Mouse (Mus musculus): Measurements from ENCODE around the gene Col1a1. TPM values are rescaled to one million over a fixed set of nuclear protein-coding genes. Genes with fewer than 3 reads are reported as not detected.

The Col1a1 gene
- polyA plus RNA-seq, 1 experiment from 2014 or later: 37.8 TPM

DNA sequence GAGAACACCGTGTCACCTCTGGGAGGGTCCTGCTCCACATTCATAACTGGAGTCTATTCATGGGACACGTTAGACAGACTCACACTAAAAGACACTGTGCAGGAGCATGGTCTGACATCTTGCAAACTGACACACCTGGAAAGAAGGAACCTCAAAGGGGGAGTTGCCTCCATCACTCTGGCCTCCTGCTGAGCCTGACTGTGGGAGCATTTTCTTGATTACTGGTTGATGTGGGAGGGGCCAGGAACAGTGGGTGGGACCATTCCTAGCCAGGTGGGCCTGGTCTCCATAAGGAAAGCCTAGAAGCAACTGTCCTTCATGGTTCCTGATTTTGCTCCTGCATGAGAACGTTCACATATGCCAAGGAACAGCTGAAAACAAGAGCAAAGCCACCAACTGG, 23.5 kb upstream of the Col1a1 start:
- 56% methylated on average over 3 of the region's 3 CpGs for WGBS (ENCODE audit: insufficient replicate concordance)

DNA sequence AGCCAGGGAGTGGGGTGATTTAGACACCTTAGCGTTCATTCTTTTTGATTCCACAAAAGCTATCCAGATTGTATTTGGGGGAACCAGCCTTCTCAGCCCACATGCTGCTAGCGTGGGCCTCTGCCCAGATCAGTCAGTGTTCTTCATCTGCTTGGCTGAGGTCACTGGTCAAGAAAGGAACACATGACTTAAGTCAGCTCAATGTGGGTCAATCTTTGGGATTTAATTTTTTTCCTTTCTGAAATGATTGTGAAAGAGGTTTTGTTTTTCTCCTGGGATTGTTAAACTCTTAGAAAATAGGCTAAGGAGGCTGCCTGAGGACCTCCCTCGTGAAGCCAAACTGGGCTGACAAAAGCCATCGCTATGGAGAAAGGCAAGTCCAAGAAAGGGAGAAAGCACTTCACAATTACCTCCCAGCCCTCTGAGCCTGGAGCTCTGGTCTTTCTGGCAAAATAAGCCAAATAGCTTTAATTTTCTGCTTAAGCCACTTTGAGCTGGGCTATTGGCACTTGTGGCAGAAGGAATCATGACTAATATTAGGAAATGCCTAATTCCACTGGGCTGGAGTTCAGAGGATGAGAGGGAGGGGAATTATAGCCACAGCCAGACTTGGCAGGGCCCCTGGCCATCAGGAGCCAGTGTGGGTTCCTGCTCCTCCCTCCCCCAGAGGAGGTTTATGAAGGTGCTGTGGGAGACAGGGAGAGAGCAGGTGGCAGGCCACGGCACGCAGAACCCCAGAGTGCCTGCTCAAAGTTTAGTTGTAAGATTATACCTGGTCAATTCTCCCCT, 22.5 kb upstream of the Col1a1 start:
- H3K36me3 ChIP-seq (replicated peaks; ENCODE audit: insufficient read depth, low read length): no peaks in the 10 kb centered on the region
- no peak overlapping the region for H3K4me3 ChIP-seq (ENCODE audit: low read depth, low read length)
- no peak overlapping the region for H3K4me2 ChIP-seq (ENCODE audit: low read depth, low read length)
- no peaks in the 10 kb centered on the region for H3K4me1 ChIP-seq (ENCODE audit: insufficient read depth)
- H3K27ac ChIP-seq (ENCODE audit: low read depth): no peak overlapping the region
- H3K9ac ChIP-seq (replicated peaks): no peak overlapping the region
- DNase-seq: no peak
- WGBS (ENCODE audit: insufficient replicate concordance): 69% methylated on average over 6 of the region's 6 CpGs
- no peaks in the 10 kb centered on the region for H3K27me3 ChIP-seq (ENCODE audit: insufficient read depth, low read length)
- TF ChIP-seq EP300 (IDR thresholded peaks at IDR 0.05; ENCODE audit: low read depth) (no peak), CTCF (IDR thresholded peaks at IDR 0.05; ENCODE audit: low read depth) (no peak)
- no peak for ATAC-seq
- H3K9me3 ChIP-seq (ENCODE audit: low read length): no peaks in the 10 kb centered on the region

More for the DNA sequence above, 23.5 kb upstream of the Col1a1 start:
- Histone ChIP-seq H3K9me3 (ENCODE audit: low read length) (no peaks in the 10 kb centered on the region), H3K27ac (ENCODE audit: low read depth) (no peak overlapping the region), H3K9ac (replicated peaks) (no peak overlapping the region), H3K4me3 (ENCODE audit: low read depth, low read length) (no peak overlapping the region), H3K4me1 (ENCODE audit: insufficient read depth) (no peaks in the 10 kb centered on the region), H3K27me3 (ENCODE audit: insufficient read depth, low read length) (no peaks in the 10 kb centered on the region), H3K4me2 (ENCODE audit: low read depth, low read length) (no peak overlapping the region), H3K36me3 (replicated peaks; ENCODE audit: insufficient read depth, low read length) (no peaks in the 10 kb centered on the region)
- ATAC-seq (no peak), DNase-seq (no peak)
- TF ChIP-seq CTCF (IDR thresholded peaks at IDR 0.05; ENCODE audit: low read depth): no peak
- TF ChIP-seq EP300 (IDR thresholded peaks at IDR 0.05; ENCODE audit: low read depth): no peak

DNA sequence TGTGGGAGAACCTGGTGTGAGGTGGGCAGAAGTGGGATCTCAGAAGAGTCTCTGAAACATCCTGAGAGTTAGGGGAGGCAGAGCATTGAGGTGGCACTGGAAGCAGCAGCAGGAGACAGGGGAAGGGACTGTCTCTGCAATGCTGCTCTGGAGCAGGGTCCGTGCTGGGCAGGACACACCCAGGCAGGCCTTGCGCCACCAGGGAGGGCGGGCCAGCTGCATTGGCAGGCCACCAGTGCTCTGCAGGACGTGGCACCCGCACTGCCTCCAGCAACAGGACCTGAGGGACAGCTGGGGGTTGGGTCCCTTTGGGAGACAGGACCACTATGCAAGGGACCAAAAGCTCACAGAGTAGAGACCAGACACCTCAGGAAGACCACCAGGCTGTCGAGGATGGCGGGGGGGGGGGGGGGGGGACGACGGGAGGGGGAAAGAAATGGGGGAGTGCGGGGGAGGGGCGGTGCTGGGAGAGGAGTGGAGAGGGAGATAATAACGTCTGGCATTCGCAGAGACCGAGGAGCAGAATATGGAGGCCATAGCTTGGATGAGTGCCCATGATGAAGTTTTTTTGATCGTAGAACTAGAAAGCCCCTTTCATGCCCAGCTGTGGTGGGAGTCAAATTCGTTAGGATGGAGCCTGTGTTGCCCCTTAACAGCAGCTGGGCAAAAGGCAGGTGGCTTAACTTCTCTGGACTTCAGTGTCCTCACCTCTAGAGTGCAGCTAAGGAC, 20.2 kb upstream of the Col1a1 start:
- no peak for ATAC-seq
- Histone ChIP-seq H3K9ac (replicated peaks) (no peak overlapping the region), H3K36me3 (replicated peaks; ENCODE audit: insufficient read depth, low read length) (no peaks in the 10 kb centered on the region), H3K4me3 (ENCODE audit: low read depth, low read length) (no peak overlapping the region), H3K9me3 (ENCODE audit: low read length) (no peaks in the 10 kb centered on the region), H3K4me2 (ENCODE audit: low read depth, low read length) (no peak overlapping the region), H3K27ac (ENCODE audit: low read depth) (no peak overlapping the region), H3K4me1 (ENCODE audit: insufficient read depth) (no peaks in the 10 kb centered on the region), H3K27me3 (ENCODE audit: insufficient read depth, low read length) (no peaks in the 10 kb centered on the region)
- peak; percentile 60 for DNase-seq
- WGBS (ENCODE audit: insufficient replicate concordance): 32% methylated on average over 12 of the region's 16 CpGs
- no peak for TF ChIP-seq CTCF (IDR thresholded peaks at IDR 0.05; ENCODE audit: low read depth)
- no peak for TF ChIP-seq EP300 (IDR thresholded peaks at IDR 0.05; ENCODE audit: low read depth)

DNA sequence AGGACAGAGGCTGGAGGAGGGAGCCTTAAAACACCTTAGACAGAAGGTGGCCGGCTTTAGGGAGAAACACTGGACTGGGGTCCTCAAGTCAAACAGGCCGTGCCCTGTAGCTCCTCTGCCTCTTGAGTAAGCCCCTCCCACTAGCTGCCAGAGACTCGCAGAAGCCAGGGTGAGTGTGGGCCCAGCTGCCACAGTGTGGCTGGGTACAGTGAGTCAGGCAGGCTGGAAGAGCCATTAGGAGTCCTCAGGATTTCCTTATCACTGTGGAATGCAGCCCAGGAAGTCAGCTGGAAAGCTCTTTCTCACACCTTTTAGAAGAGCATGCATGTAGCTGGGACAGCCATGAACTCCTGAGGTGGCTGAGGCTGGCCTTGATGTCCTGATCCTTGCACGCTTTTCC, 19.5 kb upstream of the Col1a1 start:
- 32% methylated on average over 4 of the region's 4 CpGs for WGBS (ENCODE audit: insufficient replicate concordance)
- H3K9me3 ChIP-seq (ENCODE audit: low read length): no peaks in the 10 kb centered on the region
- no peak overlapping the region for H3K4me3 ChIP-seq (ENCODE audit: low read depth, low read length)
- no peak overlapping the region for H3K27ac ChIP-seq (ENCODE audit: low read depth)
- no peaks in the 10 kb centered on the region for H3K36me3 ChIP-seq (replicated peaks; ENCODE audit: insufficient read depth, low read length)
- no peaks in the 10 kb centered on the region for H3K27me3 ChIP-seq (ENCODE audit: insufficient read depth, low read length)
- H3K4me1 ChIP-seq (ENCODE audit: insufficient read depth): no peaks in the 10 kb centered on the region
- TF ChIP-seq EP300 (IDR thresholded peaks at IDR 0.05; ENCODE audit: low read depth): no peak
- no peak for TF ChIP-seq CTCF (IDR thresholded peaks at IDR 0.05; ENCODE audit: low read depth)
- ATAC-seq (no peak), DNase-seq (no peak)
- H3K9ac ChIP-seq (replicated peaks): no peak overlapping the region
- H3K4me2 ChIP-seq (ENCODE audit: low read depth, low read length): no peak overlapping the region

DNA sequence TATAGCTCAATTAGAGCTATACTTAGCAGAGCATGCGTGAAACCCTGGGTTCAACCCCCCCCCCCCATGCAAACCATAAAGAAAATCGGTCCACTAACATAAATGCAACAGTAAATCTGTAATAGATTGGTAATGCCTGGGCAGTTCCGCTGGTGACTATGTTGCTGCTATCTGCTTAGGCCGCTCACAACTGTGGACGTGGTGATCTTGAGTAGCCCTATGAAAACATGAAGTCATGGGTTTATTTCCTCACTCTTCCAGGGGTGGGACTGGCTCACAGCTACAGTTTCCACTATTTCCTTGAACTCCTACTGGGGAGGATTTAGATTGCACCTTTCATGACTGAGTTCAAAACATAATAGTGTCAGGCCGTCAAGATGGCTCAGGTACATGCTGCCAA, 18.3 kb upstream of the Col1a1 start:
- ATAC-seq: no peak
- no peaks in the 10 kb centered on the region for H3K27me3 ChIP-seq (ENCODE audit: insufficient read depth, low read length)
- no peak overlapping the region for H3K4me3 ChIP-seq (ENCODE audit: low read depth, low read length)
- H3K4me1 ChIP-seq (ENCODE audit: insufficient read depth): no peaks in the 10 kb centered on the region
- H3K9me3 ChIP-seq (ENCODE audit: low read length): no peaks in the 10 kb centered on the region
- no peaks in the 10 kb centered on the region for H3K36me3 ChIP-seq (replicated peaks; ENCODE audit: insufficient read depth, low read length)
- TF ChIP-seq CTCF (IDR thresholded peaks at IDR 0.05; ENCODE audit: low read depth) (no peak), EP300 (IDR thresholded peaks at IDR 0.05; ENCODE audit: low read depth) (no peak)
- H3K4me2 ChIP-seq (ENCODE audit: low read depth, low read length): no peak overlapping the region
- no peak overlapping the region for H3K27ac ChIP-seq (ENCODE audit: low read depth)
- no peak for DNase-seq
- no peak overlapping the region for H3K9ac ChIP-seq (replicated peaks)
- WGBS (ENCODE audit: insufficient replicate concordance): 75% methylated on average over 6 of the region's 6 CpGs

DNA sequence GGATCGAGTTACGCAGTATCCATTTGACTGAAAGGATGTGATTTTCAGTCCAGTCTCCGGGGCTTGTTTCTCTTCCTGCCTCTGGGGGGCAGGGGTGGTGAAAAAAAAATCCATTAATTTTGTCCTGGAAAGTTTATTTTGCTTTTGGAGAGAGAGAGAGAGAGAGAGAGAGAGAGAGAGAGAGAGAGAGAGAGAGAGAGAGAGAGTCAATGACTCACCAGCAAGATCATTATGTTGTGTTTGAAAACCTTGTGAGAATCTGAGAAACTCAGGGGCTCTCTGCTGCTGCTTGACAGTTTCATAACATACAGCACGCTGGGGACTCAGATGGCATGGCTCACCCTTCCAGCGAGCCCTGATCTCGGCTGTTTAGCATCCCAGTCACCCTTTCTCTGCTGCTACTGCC, 15.0 kb upstream of the Col1a1 start:
- TF ChIP-seq EP300 (IDR thresholded peaks at IDR 0.05; ENCODE audit: low read depth) (no peak), CTCF (IDR thresholded peaks at IDR 0.05; ENCODE audit: low read depth) (no peak)
- 46% methylated on average over 6 of the region's 6 CpGs for WGBS (ENCODE audit: insufficient replicate concordance)
- no peaks in the 10 kb centered on the region for H3K4me1 ChIP-seq (ENCODE audit: insufficient read depth)
- no peak overlapping the region for H3K9ac ChIP-seq (replicated peaks)
- no peak overlapping the region for H3K4me2 ChIP-seq (ENCODE audit: low read depth, low read length)
- ATAC-seq: no peak
- H3K4me3 ChIP-seq (ENCODE audit: low read depth, low read length): no peak overlapping the region
- no peak for DNase-seq
- no peaks in the 10 kb centered on the region for H3K36me3 ChIP-seq (replicated peaks; ENCODE audit: insufficient read depth, low read length)
- H3K9me3 ChIP-seq (ENCODE audit: low read length): no peaks in the 10 kb centered on the region
- H3K27me3 ChIP-seq (ENCODE audit: insufficient read depth, low read length): no peaks in the 10 kb centered on the region
- H3K27ac ChIP-seq (ENCODE audit: low read depth): no peak overlapping the region
